Mouse (Mus musculus) layer of hippocampus, adult 2 months (tissue): Measurements from ENCODE around the gene Gcnt2. TPM values are rescaled to one million over a fixed set of nuclear protein-coding genes. Genes with fewer than 3 reads are reported as not detected.
A peak's percentile ranks its signal among the peaks of the same experiment; 100 is the strongest.

Experiments used
- DNase-seq, 2 experiments: peaks; one replicate each; pipeline ENCODE4 v3.0.0; 2022; ENCODE audit warnings: low spot score in 2 of 2
- H3K27ac ChIP-seq: fragments of 200-600 bp; 2 replicates; pipeline ENCODE4 v1.8.1; 2022
- H3K4me3 ChIP-seq: fragments of 200-600 bp; 2 replicates; pipeline ENCODE4 v1.8.1; 2022; ENCODE audit warnings: mild to moderate bottlenecking
- CTCF ChIP-seq: fragments of 200-600 bp; conservative IDR thresholded peaks from 2 replicates; pipeline ENCODE4 v1.8.1; 2022; ENCODE audit warnings: antibody characterized with exemption, mild to moderate bottlenecking, moderate library complexity
- total RNA-seq, 2 experiments: library from RNA; stranded (reverse); gene quantifications; 2 replicates each; pipeline ENCODE4 v1.2.3; 2021

The Gcnt2 gene
- total RNA-seq, 2 experiments from 2014 or later, result 16.3 to 17.0 TPM

GRCm38 (mm10) chr13:40899349-40899993 lies 39.9 kb downstream of the Gcnt2 start:
- DNase-seq, result peak in 1 of 2 experiments; percentile 43
- Histone ChIP-seq H3K4me3 (no peak overlapping the region), H3K27ac (peak overlapping the region; percentile 29; the same call in 1 of the 2 replicates)
- TF ChIP-seq CTCF, result no peak

- DNase-seq, result no peak
- no peak for TF ChIP-seq CTCF
- Histone ChIP-seq H3K4me3 (no peak overlapping the region), H3K27ac (0 out of 2 replicates have a peak overlapping the region, but pooled peaks have one; percentile 28)
These were observed 40.7 kb downstream of the Gcnt2 start for GRCm38 (mm10) chr13:40899994-40900970.

- TF ChIP-seq CTCF, result no peak
- no peak for DNase-seq
- Histone ChIP-seq H3K4me3 (no peak overlapping the region), H3K27ac (peak overlapping the region; percentile 28; the same call in 1 of the 2 replicates)
These were observed 41.7 kb downstream of the Gcnt2 start for GRCm38 (mm10) chr13:40901263-40901662.

GRCm38 (mm10) chr13:40901831-40902459 lies 42.4 kb downstream of the Gcnt2 start:
- H3K27ac ChIP-seq, result no peak overlapping the region; the same call in 1 of the 2 replicates
- DNase-seq, result no peak
- no peak for TF ChIP-seq CTCF
- H3K4me3 ChIP-seq, result no peak overlapping the region

DNA sequence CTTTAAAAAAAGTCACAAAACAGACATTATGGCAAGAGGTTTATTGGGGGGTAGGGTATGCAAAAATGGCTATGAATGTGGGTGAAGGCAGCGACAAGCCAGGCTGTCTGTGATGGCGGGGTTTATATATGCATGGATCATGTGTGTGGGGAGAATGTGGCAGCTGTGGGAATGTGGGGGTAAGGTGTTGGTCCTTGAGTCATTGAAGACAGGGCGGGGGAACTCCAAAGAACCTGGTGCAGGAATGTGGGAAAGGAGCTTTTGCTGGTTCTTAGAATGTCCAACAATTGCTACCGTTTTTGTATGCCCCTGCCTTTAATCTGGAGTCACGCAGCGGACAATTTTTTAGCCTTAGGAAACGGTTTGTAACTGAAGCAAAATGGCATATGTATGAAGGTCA lies 44.5 kb downstream of the Gcnt2 start:
- no peak overlapping the region for H3K4me3 ChIP-seq
- no peak for DNase-seq
- H3K27ac ChIP-seq, result no peak overlapping the region
- TF ChIP-seq CTCF, result no peak

DNA sequence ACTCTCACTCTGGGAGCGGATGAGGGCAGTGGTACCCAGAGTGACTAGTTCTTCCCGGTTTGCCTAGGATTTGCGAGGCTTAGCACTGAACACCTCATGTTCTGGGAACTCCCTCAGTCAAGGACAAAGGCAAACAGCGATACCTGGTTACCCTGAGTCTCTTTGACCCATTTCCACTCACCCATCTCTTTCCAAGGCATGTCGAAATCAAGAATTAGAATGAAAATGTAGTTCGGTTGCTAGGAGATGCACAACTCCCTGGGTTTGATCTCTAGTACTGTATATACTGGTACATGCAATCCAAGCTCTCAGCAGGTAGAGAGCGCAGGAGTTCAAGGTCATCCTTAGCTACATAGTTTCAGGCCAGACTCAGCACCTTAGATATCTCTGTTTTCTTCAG lies 47.0 kb downstream of the Gcnt2 start:
- Histone ChIP-seq H3K4me3 (no peak overlapping the region), H3K27ac (no peak overlapping the region)
- no peak for TF ChIP-seq CTCF
- no peak for DNase-seq

DNA sequence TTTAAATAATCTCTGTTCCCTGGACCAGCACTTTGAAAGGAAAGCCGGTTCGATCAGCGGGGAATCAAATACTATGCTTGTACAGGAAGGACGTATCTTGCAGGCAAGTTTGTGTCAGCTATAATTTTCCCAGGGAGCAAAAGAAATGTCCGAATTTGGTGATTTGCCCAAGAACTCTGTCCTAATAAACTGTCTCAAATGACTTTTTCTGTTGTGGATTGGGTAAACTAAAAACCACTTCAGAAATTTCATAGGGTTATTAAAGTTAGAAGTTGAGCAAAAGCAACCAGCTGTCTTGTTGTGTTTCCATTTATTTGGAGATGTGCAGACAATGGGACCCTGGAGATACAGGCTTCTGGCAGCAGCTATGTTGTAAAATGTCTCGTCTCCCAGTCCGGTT lies 47.7 kb downstream of the Gcnt2 start:
- TF ChIP-seq CTCF, result no peak
- no peak for DNase-seq
- Histone ChIP-seq H3K27ac (0 out of 2 replicates have a peak overlapping the region, but pooled peaks have one; percentile 18), H3K4me3 (no peak overlapping the region)

- no peak for DNase-seq
- no peak for TF ChIP-seq CTCF
- no peak overlapping the region for H3K4me3 ChIP-seq
- H3K27ac ChIP-seq, result 0 out of 2 replicates have a peak overlapping the region, but pooled peaks have one; percentile 18
These were observed 48.5 kb downstream of the Gcnt2 start for GRCm38 (mm10) chr13:40908044-40908443.

- Histone ChIP-seq H3K27ac (no peak overlapping the region), H3K4me3 (no peak overlapping the region)
- no peak for TF ChIP-seq CTCF
- DNase-seq, result no peak
These were observed 49.5 kb downstream of the Gcnt2 start for GRCm38 (mm10) chr13:40909060-40909459.

- H3K27ac ChIP-seq, result no peak overlapping the region
- no peak overlapping the region for H3K4me3 ChIP-seq
- TF ChIP-seq CTCF, result 0 out of 2 replicates have a peak, but pooled peaks have one; percentile 6
- no peak for DNase-seq
These were observed 50.5 kb downstream of the Gcnt2 start for GRCm38 (mm10) chr13:40910047-40910446.

GRCm38 (mm10) chr13:40911951-40912350 lies 52.4 kb downstream of the Gcnt2 start:
- Histone ChIP-seq H3K27ac (no peak overlapping the region), H3K4me3 (no peak overlapping the region)
- DNase-seq, result no peak
- TF ChIP-seq CTCF, result peak; percentile 21

DNA sequence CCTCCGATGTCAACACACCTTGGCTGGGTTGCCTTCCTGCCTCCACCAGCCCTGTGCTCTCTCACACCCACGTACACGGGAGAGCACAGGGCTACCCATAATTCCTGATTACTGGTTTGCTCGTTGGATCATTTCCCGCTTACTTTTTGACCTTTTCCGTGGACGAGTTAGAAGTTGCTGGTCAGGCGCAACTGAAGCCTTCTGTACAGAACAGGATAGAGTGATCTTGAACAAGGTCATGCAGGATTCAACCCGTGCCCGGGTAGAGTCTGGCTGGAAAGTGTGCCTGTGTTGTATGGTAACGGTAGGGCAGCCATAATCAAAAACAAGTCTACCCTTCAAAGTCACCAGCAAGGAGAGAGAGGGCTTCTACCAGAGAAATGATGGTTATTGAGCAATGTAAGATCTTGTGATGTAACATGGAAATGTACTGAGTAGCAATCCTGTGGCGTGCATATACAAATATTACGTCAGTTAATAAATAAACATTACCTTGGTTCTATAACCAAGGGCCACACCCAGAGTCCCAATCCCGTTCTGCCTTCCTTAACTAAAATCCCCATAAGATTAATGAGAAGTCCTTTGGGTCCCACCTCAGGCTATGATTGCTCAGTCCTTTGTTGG lies 54.0 kb downstream of the Gcnt2 start:
- TF ChIP-seq CTCF, result no peak
- no peak for DNase-seq
- Histone ChIP-seq H3K27ac (no peak overlapping the region), H3K4me3 (no peak overlapping the region)
